Mouse (Mus musculus) spleen, adult 12 weeks (tissue): ENCODE results near the gene Vps25.

Experiments used
- DNase-seq: peaks from one replicate; pipeline ENCODE4 v3.0.0; 2022; ENCODE audit warnings: low spot score

Gene Vps25

DNA sequence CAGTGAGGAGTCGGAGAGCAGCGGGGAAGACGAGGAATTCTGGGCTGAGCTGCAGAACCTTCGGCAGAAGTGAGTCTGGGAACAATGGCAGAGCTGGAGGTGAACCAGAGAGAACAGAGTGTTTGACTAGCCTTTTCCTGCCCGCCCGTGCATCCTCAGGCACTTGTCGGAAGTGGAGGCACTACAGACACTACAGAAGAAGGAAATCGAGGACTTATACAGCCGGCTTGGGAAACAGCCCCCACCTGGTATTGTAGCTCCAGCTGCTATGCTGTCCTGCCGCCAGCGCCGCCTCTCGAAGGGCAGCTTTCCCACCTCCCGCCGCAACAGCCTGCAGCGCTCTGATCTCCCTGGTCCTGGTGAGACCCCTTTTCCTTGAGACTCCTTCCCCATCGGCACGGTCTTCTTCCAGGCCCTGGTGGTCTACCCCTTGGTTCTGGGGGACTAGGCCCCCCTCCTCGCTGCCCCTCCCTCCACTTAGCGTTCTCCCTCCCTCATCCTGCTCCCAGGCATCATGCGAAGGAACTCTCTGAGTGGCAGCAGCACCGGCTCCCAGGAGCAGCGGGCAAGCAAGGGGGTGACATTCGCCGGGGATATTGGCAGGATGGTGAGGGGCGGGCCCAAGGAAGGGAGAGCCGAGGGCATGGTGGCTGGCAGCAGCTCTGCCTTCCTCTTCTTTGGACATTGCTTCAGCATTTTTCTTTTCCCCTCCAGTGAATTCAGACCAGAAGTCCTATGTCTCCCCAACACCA lies 23.0 kb downstream of the Vps25 start:
- DNase-seq: no peak

DNA sequence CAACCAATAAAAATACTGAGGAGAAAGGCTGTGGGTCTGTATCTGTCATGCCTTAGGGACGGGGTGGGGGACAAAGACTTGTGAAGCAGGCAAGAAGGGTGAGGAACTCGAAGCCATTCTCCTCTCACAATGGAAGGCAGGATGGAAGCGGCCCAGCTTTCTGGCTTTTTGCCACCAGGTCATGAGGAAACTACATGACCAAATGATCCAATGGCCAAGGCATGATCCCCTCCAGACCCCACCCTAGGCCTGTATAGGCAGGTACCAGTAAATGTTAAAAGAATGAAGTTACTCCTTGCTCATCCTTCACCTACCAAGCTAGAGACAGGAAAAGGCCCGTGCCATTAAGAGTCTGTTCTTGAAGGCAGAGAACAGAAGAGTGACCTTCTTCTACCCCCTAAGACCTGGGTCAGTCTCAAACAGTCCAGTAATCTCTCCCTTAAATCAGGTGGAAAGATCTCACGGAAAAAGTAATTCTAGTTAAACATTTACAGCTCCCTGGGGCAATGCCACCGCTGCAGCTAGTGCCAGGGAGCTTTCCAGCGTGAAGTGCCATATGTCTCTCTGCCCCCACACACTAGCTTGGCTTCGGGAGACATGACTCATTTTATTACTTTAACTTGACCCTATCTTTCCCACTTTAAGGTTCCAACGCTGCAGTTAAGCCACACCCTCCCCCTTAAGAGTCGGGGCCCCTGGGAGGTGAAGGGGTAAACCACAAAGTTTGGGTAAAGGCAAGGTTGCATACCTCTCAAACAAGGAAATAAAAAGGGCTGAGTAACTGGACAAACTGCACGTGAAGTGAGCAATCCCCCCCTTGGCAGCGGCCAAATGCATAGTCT lies 24.1 kb downstream of the Vps25 start:
- DNase-seq: no peak

DNA sequence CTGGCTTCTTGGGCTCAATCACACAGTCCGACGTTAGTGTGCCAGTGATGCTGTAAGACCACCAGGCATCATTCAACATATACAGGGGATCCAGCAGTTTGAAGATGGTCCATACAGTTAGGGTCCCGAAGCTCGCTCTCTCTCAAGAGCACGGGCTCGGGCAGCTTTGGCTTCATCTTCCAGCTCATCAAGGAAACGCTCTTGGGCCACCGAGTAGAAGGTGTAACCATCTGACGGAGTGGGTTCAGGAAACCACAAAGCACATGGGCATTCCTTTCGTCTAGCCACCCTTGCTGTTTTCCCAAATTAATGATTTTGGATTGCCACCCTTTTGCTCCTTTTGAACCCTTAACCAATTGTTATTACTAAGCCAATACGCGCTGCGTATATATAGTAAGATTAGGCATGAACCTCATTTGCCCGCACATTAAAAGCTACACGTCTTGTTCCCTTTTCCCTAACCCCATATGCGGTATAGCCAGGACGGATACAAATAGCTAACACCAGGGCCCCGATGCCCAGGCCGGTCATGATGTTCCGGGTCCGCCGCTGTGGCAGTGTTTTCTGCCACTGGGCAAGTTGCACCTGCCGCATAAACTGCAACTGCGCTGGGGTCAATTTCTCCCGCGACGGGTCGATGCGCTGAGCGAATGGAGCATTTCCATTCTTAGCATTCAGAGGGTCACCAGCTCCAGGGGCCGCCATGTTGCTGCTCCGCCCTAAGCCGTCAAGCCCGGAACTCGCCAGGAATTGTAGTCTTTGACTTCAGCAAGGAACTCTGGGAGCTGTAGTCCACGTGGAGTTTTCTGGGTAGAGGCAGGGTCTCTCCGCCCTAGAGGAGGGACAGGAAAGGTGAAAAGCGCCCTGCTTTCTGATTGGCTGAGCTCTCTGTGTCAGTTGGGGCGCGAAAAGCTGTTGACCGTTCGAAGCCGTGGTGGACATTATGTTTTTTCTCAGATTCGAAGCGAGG lies 25.0 kb downstream of the Vps25 start, which contains the start of the genes Cntd1 and Coa3:
Gene Cntd1, plus strand, starts transcription at position 790 of the 970 bp plus-strand sequence.
Gene Coa3, minus strand, starts transcription at position 892 of the 970 bp plus-strand sequence.
- peak; percentile 72 for DNase-seq

DNA sequence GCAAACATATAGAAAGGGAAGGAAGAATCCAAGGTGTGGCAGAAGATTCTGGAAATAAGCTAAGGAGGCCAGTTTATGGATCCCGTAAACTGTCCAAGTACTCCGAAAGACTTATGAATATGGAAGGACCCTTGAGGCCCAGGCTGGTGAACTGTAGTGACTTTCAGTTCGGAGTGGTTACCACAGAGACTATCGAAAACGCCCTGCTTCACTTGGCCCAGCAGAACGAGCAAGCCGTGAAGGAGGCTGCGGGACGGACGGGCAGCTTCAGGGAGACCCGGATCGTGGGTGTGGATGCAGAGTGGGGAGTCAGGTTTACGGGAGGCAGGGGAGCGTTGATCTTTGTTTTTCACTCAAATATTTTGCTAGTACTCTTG lies 25.7 kb downstream of the Vps25 start:
- no peak for DNase-seq

DNA sequence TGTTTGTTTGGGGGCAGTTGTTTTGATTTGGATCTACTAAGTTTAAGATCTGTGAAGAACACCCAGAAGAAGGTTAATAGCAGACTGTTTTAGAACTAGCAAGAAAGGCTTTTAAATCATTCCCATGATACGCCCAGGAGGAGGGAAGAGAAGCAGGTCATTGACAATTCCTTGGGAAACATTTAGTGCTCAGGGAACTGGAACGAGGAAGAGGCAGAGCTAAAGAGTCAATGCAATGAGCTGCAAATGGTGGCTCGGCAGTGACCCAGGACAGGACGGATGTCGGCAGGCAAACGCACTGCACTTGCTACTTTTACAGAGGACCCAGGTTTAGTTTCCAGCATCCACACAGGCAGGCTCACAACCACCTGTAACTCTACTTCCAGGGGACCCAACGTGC lies 27.3 kb downstream of the Vps25 start:
- no peak for DNase-seq

DNA sequence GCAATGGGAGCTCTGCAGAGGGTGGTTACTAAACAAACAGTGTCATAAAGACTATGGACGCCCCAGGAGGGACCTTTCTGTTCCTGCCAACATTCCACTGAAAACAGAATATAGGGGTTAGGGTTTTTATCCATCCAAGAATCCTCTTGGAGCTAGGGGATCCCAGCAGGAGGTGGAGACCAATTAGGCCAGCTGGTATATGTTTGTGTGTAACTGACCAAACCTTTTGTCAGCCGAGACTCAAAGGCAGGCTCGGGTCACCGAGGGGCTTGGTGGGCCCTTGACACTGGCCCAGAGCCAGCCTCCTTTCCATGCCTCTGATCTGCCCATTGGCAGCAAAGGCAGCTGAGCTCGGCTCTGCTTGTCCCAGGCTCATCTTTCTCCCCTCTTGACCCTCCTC lies 29.4 kb downstream of the Vps25 start:
- DNase-seq: no peak

DNA sequence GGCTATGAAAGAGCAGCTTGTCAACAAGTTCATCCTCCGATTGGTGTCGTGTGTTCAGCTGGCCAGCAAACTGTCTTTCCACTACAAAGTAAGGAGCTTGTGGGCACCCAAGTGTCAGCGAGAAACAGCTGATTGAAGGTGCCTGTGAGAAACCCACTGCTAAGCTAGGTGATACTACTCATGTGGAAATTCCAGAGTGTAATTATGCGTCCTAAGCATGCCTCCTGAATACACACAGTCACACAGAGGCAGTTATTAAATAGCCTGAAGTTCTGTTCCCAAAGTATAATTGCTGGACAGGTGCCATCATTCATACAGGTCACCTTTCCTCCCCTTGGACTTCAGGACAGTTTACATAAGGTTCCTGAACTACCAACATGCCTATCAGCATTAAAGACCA lies 30.3 kb downstream of the Vps25 start:
- DNase-seq: no peak

DNA sequence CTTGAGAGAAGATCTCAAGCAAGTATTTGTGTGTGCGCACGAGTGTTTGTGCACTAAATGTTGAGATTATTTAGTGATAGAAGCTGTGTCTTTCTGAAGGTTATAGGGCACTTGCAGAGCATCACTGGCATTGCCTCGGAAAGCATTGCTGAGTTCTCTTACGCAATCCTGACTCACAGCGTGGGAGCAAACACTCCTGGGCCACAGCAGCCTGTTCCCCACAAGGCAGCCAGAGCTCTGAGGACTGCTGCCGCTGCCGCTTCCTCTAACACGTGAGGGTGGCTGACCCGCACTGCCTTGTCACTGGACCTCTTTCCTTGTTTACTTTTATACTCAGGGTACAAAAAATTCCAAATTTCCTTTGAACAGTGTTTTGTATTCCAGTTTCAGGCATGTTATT lies 33.8 kb downstream of the Vps25 start:
- DNase-seq: no peak

DNA sequence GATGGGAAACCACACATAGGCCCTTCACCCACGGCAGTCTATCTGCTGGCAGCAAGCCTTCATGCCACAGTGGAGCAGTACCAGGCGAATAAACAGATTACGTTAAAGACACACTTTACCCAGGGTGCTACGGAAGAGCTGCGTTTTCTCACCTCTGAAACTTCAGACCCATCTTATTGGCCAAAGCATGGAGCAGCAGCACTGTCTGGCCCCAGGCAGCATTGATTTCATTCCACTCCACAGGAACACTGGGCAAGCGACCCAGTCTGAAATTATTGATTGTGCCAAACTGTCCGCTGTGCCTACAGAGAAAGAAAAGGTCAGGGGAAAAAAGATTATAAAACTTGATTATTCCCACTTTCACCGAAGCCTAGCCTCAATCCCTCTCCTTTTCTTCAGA lies 37.7 kb downstream of the Vps25 start:
- DNase-seq: no peak

DNA sequence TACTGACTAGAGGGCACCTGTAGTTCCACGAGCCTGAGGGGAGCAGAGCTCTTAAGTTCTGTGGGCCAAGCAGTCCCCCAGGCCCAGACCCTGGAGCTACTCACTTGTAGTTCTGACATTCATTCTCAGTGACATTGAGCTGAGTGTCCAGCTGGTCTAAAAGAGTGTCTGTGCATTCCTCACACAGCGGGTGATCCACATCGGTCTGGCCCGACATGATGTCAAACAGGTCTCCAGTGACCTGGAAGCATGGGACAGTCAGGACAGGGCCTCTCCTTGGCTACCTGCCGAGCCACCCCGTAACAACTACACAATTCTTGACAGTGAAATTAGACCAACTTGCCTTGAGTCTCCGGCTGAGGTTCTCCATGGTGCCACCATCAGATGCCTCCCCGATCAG lies 41.7 kb downstream of the Vps25 start:
- no peak for DNase-seq

DNA sequence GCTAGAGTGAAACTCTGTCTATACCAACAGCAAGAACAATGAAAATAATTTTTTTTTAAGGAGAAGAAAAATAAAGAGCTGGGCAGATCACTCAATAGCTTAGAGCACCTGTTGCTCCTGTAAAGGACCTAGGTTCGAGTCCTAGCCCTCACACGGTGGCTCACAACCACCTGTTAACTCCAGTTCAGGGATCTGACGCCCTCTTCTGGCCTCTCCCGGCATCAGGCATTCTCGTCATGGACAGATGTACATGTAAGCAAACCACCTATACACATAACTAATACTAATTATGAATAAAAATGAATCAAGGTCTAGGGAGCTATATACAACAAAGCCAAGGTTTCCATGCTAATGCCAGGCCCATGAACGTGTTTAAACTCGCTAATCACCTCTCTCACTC lies 47.4 kb downstream of the Vps25 start:
- peak; percentile 43 for DNase-seq

DNA sequence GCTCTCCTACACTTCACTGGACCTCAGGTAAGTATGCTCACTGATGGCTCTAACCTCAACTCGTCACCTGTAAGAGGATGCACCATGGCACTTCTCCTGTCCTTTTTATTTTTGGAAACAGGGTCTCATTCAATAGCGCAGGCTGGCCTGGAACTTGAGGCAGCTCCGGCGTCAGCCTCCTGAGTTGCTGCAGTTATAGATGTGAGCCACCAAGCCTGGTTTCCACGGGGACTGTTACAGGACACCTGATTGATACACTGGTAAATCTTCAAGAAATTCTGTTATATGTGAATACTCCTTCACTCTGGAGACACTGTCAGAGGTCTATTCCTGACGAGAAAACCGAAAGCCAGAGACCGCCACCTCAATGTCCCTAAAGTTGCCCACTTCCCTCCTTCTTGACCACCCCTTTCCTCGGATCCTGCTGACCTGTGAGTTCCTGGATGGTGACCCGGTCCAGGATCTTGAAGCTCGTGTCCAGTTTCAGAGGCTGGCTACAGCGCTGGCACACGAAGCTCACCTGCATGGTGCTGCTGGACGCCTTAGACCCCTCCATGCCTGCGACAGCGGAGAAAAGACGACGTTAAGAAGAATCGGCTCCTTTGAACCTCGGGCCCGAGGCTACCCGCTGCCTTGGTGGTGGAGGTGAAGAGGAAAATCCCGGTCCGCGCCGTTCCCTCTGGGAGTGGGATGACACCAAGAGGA lies 47.9 kb downstream of the Vps25 start:
- DNase-seq: no peak

DNA sequence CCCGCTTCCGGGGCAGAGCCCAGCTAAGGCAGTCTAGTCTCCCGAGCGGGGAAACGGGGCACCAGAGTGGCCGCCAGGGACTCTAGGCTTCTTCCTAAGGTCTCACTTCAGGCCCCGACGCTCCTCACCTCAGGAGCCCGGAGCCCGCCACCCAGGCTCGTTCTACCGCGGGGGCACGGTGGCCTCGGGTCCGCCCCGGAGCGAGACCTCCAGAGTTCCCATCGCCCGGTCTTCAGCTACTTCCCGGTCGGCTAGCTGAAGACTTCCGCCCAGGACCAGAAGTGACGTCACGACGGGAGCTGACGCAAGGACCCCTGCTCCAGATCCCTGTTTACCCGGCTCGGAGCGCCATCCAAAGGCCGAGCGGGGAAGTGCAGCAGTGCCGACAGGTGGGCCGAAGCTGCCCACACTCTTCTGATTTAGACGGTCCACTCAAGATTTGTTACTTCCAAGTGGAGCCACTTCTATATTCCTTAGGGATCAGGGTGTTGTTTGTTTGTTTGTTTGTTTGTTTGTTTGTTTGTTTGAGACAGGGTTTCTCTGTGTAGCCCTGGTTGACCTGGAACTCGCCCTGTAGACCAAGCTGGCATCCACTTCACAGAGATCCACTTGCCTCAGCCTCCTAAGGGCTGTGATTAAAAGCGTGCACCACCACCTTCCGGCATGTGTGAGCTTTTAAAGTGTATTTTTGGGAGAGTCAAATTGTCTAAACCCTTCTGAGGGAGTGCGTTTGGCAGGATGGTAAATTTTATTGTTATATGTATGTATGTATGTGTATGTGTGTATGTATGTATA lies 48.7 kb downstream of the Vps25 start, which contains the start of gene Becn1:
Gene Becn1, minus strand, starts transcription at position 283 of the 795 bp plus-strand sequence.
- peak; percentile 90 for DNase-seq

DNA sequence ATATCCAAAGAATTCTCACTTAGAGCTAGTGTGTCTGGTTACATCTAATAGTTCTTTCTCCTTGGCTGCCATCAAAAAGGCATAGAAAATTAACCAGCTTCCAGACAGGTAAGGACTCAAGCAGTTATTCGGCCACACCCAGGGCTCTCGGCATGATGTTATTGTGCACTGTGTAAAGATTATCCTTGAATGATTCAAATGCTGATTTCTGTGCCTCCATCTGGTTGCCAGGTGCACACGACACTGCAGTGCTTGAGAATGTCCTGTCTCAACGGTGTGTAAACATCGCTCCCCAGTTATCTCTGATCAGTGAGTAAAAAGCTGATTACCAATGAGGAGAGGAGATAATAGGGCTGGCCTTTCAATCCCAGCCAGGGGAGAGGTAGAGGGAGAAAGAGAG lies 54.2 kb downstream of the Vps25 start:
- no peak for DNase-seq
